Mouse (Mus musculus) ovary, postnatal 14 days (tissue): ENCODE measurements around the gene Fam208a.

Source experiments
- DNase-seq: peaks from one replicate; pipeline ENCODE4 v3.0.0; 2022; ENCODE audit warnings: low spot score

Fam208a gene

DNA sequence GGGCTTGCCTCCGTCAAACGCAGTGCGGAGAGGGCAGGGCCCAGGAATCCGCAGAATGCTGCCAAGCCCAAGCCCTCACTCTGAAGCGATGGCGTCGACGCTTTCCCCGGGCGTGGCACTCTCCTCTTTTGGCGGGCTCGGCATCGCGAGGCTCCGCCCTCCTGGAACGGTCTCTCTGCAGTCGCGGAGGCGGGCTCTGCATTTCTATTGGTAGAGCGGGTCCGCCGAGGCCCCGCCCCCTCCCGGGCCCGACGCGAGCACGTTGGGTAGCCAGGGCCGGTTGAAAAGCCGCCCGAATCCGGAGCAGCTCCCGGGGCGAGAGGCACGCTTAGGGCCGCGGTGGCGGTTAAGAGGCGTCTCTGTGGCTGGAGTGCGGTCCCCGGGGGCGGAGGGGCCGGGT, at the start of gene Fam208a:
Fam208a (plus strand) TSS at position 262 of the 400 bp plus-strand sequence.
- DNase-seq: peak; percentile 86

DNA sequence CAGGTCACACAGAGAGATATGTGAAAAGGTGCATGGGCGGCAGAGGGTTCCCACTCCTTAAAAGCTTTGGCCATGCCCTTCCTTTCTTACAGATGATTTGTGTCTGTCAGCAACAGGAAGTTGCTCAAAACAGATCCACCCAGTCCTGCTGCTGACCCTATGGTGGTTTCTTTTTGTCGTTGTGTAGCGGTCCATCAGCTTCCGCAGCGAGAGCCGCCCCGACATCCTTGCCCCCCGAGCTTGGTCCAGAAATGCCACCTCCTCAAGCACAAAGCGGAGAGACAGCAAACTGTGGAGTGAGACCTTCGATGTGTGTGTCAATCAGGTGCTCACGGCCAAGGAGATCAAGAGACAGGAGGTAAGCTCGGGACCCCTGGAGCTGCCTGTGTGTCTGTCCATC, 49.2 kb upstream of the Fam208a start:
- DNase-seq: no peak

DNA sequence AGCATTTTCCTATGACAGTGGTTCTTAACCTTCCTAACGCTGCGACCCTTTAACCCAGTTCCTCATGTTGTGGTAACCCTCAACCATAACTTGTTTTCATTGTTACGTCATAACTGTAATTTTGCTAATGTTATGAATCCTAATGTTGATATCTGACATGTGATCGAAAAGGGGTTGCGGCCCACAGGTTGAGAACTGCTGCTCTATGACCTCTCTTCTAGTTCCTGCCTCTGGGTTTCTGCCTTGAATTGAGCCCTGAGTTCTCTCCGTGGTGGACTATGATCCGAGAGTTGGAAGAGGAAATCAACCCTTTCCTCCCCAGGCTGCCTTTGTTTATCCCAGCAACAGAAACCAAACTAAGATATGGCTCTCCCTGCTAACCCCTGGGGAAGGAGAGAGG, 47.2 kb upstream of the Fam208a start:
- DNase-seq: no peak

GRCm38 (mm10) chr14:27383321-27383830, 45.3 kb upstream of the Fam208a start:
- DNase-seq: no peak

GRCm38 (mm10) chr14:27384143-27384542, 44.5 kb upstream of the Fam208a start:
- DNase-seq: no peak

GRCm38 (mm10) chr14:27388616-27389015, 40.0 kb upstream of the Fam208a start:
- no peak for DNase-seq

GRCm38 (mm10) chr14:27389722-27390121, 38.9 kb upstream of the Fam208a start:
- no peak for DNase-seq

- no peak for DNase-seq
Measured at GRCm38 (mm10) chr14:27390663-27391062, 38.0 kb upstream of the Fam208a start.

DNA sequence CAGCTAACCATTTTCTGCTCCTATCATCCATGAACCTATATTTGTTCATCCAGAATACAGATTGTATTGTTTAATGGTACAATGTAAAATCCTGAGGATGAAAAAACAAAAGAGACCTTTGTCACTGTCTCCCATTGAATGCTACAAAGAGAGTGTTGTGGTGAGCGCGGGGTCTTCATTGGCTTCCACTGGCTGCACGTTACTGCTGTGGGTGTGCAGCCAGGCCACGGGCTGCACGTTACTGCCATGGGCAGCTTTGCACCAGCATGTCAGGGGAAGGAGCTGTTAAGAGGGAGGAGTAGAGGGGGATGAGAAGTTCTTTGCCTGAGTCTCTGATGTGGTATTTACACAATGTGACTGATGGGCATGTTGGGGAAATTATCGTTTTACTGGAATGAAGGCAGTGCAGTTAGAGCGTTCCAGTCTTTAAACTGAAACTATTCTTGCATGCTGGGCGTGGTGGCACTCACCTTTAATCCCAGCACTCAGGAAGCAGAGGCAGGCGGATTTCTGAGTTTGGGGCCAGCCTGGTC, 36.8 kb upstream of the Fam208a start:
- DNase-seq: no peak

DNA sequence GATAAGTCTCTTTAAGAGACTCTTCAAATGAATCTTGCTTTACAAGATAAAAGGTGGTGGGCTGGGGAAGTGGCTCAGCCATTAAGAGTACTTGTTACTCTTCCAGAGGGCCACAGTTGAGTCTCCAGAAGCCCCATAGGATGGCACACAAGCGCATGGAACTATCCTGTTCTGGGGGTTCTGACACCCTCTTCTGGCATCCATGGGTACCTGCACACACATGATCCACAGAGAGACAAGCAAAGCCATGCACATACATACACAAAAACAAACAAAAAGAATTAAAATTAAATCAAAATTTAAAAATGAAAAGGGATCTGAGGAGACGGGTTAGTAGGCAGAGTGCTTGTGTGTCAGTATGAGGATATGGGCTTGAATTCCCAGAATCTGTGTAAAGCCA, 36.0 kb upstream of the Fam208a start:
- no peak for DNase-seq

DNA sequence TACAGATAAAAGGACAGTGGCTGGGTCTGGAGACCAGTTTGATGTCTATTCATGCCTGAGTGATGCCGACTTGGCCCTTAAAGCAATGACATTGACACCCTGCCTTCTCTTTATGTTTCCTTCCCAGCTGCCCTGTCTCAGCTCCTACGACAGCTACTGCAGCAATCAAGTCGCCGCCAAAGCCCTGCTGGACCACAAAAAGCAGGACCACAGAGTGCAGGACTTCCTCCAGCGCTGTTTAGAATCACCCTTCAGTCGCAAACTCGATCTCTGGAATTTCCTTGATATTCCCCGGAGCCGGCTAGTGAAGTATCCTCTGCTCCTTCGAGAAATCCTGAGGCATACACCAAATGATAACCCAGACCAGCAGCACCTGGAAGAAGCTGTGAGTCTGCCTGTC, 34.8 kb upstream of the Fam208a start:
- no peak for DNase-seq

DNA sequence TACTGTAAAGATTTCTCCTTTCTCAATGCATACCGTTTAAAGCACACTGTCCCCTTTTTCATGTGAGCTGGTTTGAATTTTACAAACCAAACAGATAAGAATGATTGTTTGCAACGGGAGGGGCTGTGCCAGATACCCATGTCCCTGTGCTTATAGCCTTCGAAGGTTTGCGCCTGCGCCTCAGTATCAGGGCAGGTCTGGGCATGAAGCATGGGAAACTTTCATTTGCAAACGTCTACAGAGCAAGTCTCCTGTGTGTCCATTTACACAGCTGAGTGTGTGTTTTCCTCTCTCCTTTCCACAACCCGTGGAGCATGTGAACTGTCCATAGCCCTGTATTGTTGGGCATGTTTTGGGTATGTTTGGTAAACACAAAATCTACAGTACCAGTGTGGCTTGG, 32.2 kb upstream of the Fam208a start:
- no peak for DNase-seq

- DNase-seq: no peak
Measured at GRCm38 (mm10) chr14:27397526-27397925, 31.1 kb upstream of the Fam208a start.

- DNase-seq: no peak
Measured at GRCm38 (mm10) chr14:27400495-27400894, 28.1 kb upstream of the Fam208a start.

DNA sequence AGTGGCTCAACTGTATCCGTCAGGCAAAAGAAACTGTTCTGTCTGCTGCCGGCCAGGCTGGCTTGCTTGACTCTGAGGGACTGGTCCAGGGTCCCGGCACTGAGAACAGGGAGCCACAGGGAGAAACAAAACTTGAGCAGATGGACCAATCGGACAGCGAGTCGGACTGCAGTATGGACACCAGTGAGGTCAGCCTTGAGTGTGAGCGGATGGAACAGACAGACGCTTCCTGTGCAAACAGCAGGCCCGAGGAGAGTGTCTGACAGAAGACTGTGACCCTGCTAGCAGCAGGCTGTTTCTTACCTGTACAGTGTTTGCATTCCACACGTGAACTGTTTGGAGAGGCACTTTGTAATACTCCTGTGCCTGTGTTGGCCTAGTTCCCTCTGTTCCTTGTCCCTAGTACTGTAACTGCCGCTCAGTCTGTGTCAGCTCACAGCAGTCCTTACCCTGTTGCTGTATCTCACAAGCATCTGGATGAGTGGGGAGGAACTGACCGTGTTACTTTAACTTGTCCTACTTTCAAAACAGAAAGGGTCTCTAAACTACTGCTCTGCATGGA, 26.8 kb upstream of the Fam208a start:
- DNase-seq: no peak

GRCm38 (mm10) chr14:27402332-27403250, 26.0 kb upstream of the Fam208a start:
- no peak for DNase-seq

- no peak for DNase-seq
Measured at GRCm38 (mm10) chr14:27405452-27405851, 23.2 kb upstream of the Fam208a start.

- DNase-seq: no peak
Measured at GRCm38 (mm10) chr14:27405947-27406346, 22.7 kb upstream of the Fam208a start.

- DNase-seq: no peak
Measured at GRCm38 (mm10) chr14:27408240-27408639, 20.4 kb upstream of the Fam208a start.

DNA sequence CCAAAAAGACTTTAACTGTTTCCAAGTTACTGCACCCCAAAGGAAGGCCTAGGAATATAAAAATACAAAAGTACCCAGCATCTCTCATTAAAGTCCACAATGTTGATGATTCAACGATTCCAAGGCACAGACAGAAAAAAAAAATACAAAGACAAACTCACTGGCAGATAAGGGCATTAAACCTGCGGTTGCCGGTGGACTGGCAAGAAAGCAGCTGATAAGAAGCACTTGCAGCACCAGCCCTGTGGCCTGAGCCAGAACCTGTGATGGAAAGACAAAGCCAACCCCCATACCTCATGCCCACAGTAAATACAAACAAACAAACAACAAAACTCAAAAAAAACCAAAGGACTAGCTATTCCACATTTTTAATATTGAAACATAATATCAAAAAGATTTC, 19.0 kb upstream of the Fam208a start:
- no peak for DNase-seq

DNA sequence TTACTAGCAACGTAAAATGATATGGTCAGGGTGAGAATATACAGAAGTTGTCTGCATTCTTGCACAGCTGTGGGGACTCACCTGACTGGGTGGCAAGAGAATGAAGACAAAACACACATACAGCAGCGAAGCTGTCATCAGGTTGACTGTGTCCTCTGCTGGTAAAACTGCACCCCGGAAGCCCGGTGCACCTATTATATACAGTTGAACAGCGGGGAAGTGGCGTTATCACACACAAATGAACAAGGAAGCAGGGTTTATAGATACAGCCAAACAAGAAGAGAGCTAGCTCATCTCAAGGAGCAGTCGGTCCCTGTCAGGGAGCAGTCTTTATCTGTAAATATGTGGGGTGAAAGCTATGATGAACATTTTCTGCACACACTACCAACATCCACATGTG, 17.1 kb upstream of the Fam208a start:
- no peak for DNase-seq

DNA sequence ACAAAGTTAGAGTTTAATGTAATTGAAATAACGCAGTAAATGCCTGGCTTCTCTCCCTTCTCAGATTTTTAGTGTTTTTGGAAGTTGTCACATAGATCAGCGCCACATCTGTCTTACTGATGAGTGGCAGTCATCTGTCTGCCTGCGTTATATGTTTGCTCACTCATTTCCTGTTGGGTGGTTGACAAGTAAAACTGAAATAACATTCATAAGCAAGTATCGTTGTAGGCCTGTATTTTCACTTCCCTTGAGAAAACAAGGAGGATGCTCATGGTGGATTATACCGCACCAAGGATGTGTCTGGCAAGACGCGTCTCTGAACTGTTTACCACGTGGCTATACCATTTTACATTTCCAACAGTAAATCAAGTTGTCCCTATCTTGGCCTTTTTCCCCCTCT, 15.9 kb upstream of the Fam208a start:
- DNase-seq: no peak

GRCm38 (mm10) chr14:27413961-27414360, 14.7 kb upstream of the Fam208a start:
- DNase-seq: no peak
